Mouse (Mus musculus) thymus, adult 2 months (tissue): ENCODE measurements around the gene Tbc1d8b. TPM values are rescaled to one million over a fixed set of nuclear protein-coding genes. Genes with fewer than 3 reads are reported as not detected.
A peak's percentile ranks its signal among the peaks of the same experiment; 100 is the strongest.
"Not testable (repeated sequence)": the region's sequence is repeated elsewhere in the genome, so short reads cannot be mapped to it uniquely, and the experiment has no call there.

Source experiments
- DNase-seq: peaks from one replicate; pipeline ENCODE4 v3.0.0; 2021
- H3K27ac ChIP-seq: fragments of 200-500 bp; 2 replicates; pipeline ENCODE4 v1.5.1; 2012; ENCODE audit warnings: low read length, control low read depth; ENCODE audit not compliant: control insufficient read depth, insufficient read depth
- H3K27me3 ChIP-seq: fragments of 200-500 bp; 2 replicates; pipeline ENCODE4 v1.6.1; 2012; ENCODE audit warnings: mild to moderate bottlenecking, low read length, moderate library complexity, mixed read lengths; ENCODE audit not compliant: control insufficient read depth, insufficient read depth
- H3K36me3 ChIP-seq: fragments of 200-500 bp; 2 replicates; pipeline ENCODE4 v1.6.1; 2012; ENCODE audit warnings: mild to moderate bottlenecking, low read length, moderate library complexity; ENCODE audit not compliant: control insufficient read depth, insufficient read depth
- H3K4me1 ChIP-seq: fragments of 200-500 bp; replicated peaks from 2 replicates; pipeline ENCODE4 v1.6.1; 2012; ENCODE audit warnings: low read length; ENCODE audit not compliant: control insufficient read depth, insufficient read depth
- H3K4me3 ChIP-seq: fragments of 200-500 bp; 2 replicates; pipeline ENCODE4 v1.5.1; 2012; ENCODE audit warnings: mild to moderate bottlenecking, low read length, control low read depth, moderate library complexity; ENCODE audit not compliant: control insufficient read depth, insufficient read depth
- CTCF ChIP-seq: fragments of 200-500 bp; IDR thresholded peaks from 2 replicates; pipeline ENCODE4 v1.5.1; 2012; ENCODE audit warnings: mild to moderate bottlenecking, control low read depth, low read length, moderate library complexity, borderline replicate concordance; ENCODE audit not compliant: control insufficient read depth, poor library complexity, insufficient read depth; ENCODE audit errors: extremely low read depth
- POLR2A ChIP-seq: fragments of 200-500 bp; IDR thresholded peaks from 2 replicates; pipeline ENCODE4 v1.6.1; 2012; ENCODE audit warnings: mild to moderate bottlenecking, low read length, control low read depth, moderate library complexity; ENCODE audit not compliant: control insufficient read depth, poor library complexity, insufficient read depth; ENCODE audit errors: extremely low read depth
- WGBS: fragments of 180-500 bp; shearing (Covaris S2); methylation state at CpG from one replicate; pipeline ENCODE4 v1.1.7; 2018; 5-methylcytosine and 5-hydroxymethylcytosine counted together
- polyA plus RNA-seq: library from polyadenylated mRNA; depleted of rRNA; stranded (reverse); fragments of >200 nt; gene quantifications from 2 replicates; pipeline ENCODE4 v1.2.3, GENCODE M21; 2012

Gene Tbc1d8b
- polyA plus RNA-seq, 1 experiment = 1.2 TPM

- TF ChIP-seq CTCF (no peak), POLR2A (no peak)
- H3K36me3 ChIP-seq = no peaks in the 10 kb centered on the region
- H3K4me3 ChIP-seq = no peak overlapping the region
- H3K27me3 ChIP-seq = no peaks in the 10 kb centered on the region
- WGBS = 5% methylated on average over 1 of the region's 1 CpGs
- peak; percentile 27 for DNase-seq
- H3K4me1 ChIP-seq = no peaks in the 10 kb centered on the region
- no peak overlapping the region for H3K27ac ChIP-seq
Observed at GRCm38 (mm10) chrX:139751855-139752254, 67.1 kb downstream of the Tbc1d8b start.

DNA sequence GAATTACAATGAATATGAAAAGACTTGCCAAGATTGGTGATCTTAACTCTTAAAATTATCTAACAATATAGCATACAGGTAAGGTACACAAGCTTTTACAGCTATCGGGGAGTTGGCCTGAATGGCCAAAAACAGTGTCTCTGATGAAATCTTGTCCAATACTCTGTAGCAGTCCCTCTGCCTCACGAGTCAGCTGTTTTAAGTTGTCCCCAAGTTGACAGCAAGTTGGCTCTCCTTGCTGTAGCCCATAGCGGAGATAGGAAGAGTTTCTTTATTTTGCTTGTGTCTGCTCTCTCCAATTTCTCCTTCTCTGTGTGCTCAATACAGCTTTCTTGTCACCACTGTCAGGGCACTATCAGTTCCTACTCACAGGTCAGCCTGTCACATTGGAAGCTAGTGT, 73.8 kb downstream of the Tbc1d8b start:
- H3K4me3 ChIP-seq, H3K4me1 ChIP-seq, H3K36me3 ChIP-seq, H3K27me3 ChIP-seq, DNase-seq, H3K27ac ChIP-seq: not testable (repeated sequence)
- WGBS = 88% methylated on average over 3 of the region's 3 CpGs

DNA sequence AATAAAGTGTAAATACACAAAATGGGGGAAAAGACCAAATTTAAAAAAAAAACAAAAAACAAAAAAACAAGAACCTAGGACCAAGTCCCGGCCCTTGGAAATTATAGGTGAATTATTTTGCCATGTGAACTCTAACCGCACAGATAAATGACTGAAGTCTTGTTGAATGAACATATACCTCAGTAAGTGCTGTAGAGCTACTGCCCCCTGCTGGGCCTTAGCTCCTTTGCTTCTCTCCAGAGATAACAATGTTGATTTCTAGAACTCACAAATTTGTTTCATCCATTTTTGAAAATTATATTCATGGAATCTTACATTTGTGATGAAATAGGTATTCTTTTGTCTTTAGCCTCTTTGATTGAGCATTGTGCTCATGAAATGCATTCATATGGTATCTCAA, 77.8 kb downstream of the Tbc1d8b start:
- Histone ChIP-seq H3K27me3 (no peaks in the 10 kb centered on the region), H3K36me3 (no peaks in the 10 kb centered on the region), H3K27ac (no peak overlapping the region), H3K4me3 (no peak overlapping the region), H3K4me1 (no peaks in the 10 kb centered on the region)
- 56% methylated on average over 2 of the region's 2 CpGs for WGBS
- TF ChIP-seq POLR2A (no peak), CTCF (no peak)
- DNase-seq = peak; percentile 9

DNA sequence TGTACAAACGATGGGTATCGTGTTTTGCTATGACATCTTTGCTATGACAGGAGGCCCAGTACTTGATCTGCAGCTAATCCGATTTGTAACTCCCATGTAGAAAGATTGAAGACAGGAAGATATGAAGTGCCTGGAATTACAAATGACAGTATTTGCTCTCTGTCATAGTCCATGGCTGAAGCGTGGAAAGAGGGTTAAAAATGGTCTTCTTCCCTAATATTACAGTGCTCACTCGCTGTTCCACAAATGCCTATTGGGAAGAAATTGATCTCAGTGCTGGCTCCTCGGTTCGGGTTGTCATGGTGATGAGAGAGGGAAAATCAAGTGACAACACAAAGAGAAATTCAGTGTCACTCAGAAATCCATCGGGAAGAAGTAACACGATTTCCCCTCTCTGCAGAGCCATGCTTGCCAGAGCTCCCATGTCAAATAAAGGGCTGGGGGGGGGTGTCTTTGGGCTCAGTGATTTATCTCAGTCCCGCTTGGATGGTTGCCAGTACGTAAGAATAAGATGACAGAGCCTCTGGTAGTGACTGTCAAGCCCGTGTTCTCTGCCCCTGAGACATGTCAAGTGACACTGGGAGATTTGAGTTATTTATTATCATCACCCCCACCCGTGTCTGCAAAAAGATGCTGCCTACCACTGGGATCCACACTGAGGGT, 85.3 kb downstream of the Tbc1d8b start:
- no peak for TF ChIP-seq POLR2A
- no peak for TF ChIP-seq CTCF
- Histone ChIP-seq H3K27me3 (no peaks in the 10 kb centered on the region), H3K36me3 (no peaks in the 10 kb centered on the region), H3K27ac (no peak overlapping the region), H3K4me3 (no peak overlapping the region), H3K4me1 (no peaks in the 10 kb centered on the region)
- no peak for DNase-seq
- 87% methylated on average over 13 of the region's 13 CpGs for WGBS

GRCm38 (mm10) chrX:139774309-139775083, 89.7 kb downstream of the Tbc1d8b start:
- no peak for TF ChIP-seq CTCF
- TF ChIP-seq POLR2A = no peak
- no peaks in the 10 kb centered on the region for H3K36me3 ChIP-seq
- H3K27me3 ChIP-seq = no peaks in the 10 kb centered on the region
- no peaks in the 10 kb centered on the region for H3K4me1 ChIP-seq
- DNase-seq = peak; percentile 22
- H3K27ac ChIP-seq = no peak overlapping the region
- 28% methylated on average over 18 of the region's 18 CpGs for WGBS
- no peak overlapping the region for H3K4me3 ChIP-seq

DNA sequence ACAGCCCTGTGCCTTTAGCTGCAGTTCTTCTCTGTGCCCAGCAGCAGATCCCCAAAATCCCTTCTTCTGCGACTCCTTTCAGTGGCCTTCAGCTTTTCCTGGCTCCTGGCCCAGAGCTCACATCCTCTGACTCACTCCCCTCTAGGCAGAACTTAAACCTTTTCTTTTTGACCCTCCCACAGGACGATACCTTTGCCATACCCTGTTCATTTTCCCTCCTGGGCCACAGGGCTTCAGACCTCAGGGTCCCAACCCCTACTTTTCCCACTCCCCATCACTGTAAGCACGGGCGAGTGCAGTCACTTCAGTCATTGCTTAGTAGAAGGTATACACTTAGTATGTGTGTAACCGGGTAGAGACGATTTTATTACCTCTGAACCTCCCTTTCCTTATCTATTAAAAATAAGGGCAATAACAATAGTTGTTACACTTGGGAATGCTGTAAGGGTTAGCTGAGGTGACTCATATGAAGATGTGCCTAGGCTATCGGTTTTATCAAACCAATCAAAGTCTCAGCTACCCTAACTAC, 90.4 kb downstream of the Tbc1d8b start:
- Histone ChIP-seq H3K4me3 (no peak overlapping the region), H3K27me3 (no peaks in the 10 kb centered on the region), H3K36me3 (no peaks in the 10 kb centered on the region), H3K4me1 (no peaks in the 10 kb centered on the region), H3K27ac (no peak overlapping the region)
- DNase-seq = no peak
- TF ChIP-seq CTCF (no peak), POLR2A (no peak)
- WGBS = 86% methylated on average over 7 of the region's 7 CpGs
